Comparison of ENCODE assay signal across 18 mouse cellular contexts in the genomic region with DNA sequence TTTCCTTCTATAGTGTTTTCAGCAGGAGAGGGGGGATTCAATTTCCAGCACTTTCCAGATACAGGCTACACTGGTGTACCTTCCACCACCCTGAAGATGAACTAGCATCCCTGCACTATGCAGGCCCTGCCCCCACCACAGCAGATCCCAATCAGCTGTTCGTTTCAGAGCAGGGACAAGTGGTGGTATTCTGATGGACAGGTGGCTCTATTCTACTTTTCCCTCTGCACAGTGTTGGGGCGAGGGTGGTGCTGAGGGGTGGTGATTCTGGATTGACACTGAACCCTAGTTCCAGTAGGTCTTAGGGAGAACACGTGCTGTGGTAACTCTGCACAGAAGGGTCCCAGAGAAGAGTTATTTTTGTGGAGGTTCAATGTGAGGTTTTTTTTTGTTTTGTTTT. TPM values are rescaled to one million over a fixed set of nuclear protein-coding genes. Genes with fewer than 3 reads are reported as not detected.
A peak's percentile ranks its signal among the peaks of the same experiment; 100 is the strongest.
DNase-seq lines count a peak whose midpoint lies in the region; ATAC-seq and TF ChIP-seq lines count a peak whose summit lies in the region.
"Had no signal": no experiment of that assay in that cellular context is flagged by ENCODE, and none has a peak within 500 bp of the region (broad histone marks: within the 10 kb centered on the region; RNA-seq: fewer than 3 reads in every experiment).

No protein-coding gene starts in this region.

- no peak for TF ChIP-seq CTCF in heart, adult 2 months (IDR thresholded peaks at IDR 0.05)
- TF ChIP-seq CTCF in kidney, adult 2 months (conservative IDR thresholded peaks at IDR 0.05; ENCODE audit: insufficient read depth, insufficient read length, low read depth, low read length) = no peak
- TF ChIP-seq CTCF in stomach, postnatal 0 days (IDR thresholded peaks at IDR 0.05; ENCODE audit: low read depth) = no peak

- no peaks in the 10 kb centered on the region for H3K9me3 ChIP-seq in megakaryocyte, embryonic 14.5 days
- no peaks in the 10 kb centered on the region for H3K9me3 ChIP-seq in stomach, postnatal 0 days (ENCODE audit: control insufficient read depth, low read length)
- H3K9me3 ChIP-seq: forebrain, embryonic 15.5 days; liver, embryonic 15.5 days; midbrain, embryonic 10.5 days had no signal

- no peak for TF ChIP-seq POLR2A in heart, adult 2 months (IDR thresholded peaks at IDR 0.05; ENCODE audit: insufficient read depth, low read depth, low read length)
- TF ChIP-seq POLR2A in kidney, adult 2 months (IDR thresholded peaks at IDR 0.05; ENCODE audit: low read depth, low read length) = no peak

- ATAC-seq in megakaryocyte, adult 5-6 weeks (ENCODE audit: poor library complexity, severe bottlenecking) = no peak
- ATAC-seq in stomach, postnatal 0 days (ENCODE audit: low FRiP score, low TSS enrichment) = no peak
- ATAC-seq: forebrain, embryonic 15.5 days had no signal

- H3K4me2 ChIP-seq in stomach, postnatal 0 days (replicated peaks; ENCODE audit: low read depth) = no peak overlapping the region
- H3K4me2 ChIP-seq: forebrain, embryonic 15.5 days; liver, embryonic 15.5 days had no signal

- H3K27ac ChIP-seq in heart, adult 2 months = peak overlapping the region; percentile 63
- H3K27ac ChIP-seq in kidney, adult 2 months (ENCODE audit: insufficient read depth, low read depth, low read length) = peak overlapping the region; percentile 51
- 0 out of 2 replicates have a peak overlapping the region, but pooled peaks have one; percentile 8 for H3K27ac ChIP-seq in stomach, postnatal 0 days (replicated peaks)
- H3K27ac ChIP-seq: forebrain, embryonic 15.5 days; liver, embryonic 15.5 days; midbrain, embryonic 10.5 days had no signal

- intact Hi-C loops in heart, adult 2 months (cut with DNase I) = no loop called here

- no peak for TF ChIP-seq EP300 in heart, adult 2 months (IDR thresholded peaks at IDR 0.05; ENCODE audit: insufficient read depth, low read depth, low read length)
- no peak for TF ChIP-seq EP300 in stomach, postnatal 0 days (optimal IDR thresholded peaks at IDR 0.05)

- H3K9ac ChIP-seq in heart, adult 2 months (ENCODE audit: low read depth, low read length) = no peak overlapping the region
- H3K9ac ChIP-seq in stomach, postnatal 0 days (ENCODE audit: low read length) = no peak overlapping the region
- H3K9ac ChIP-seq: forebrain, embryonic 15.5 days; liver, embryonic 15.5 days had no signal

- 47% methylated on average over 3 of the region's 3 CpGs for WGBS in heart, adult 2 months
- 66% methylated on average over 3 of the region's 3 CpGs for WGBS in kidney, adult 2 months
- WGBS in stomach, postnatal 0 days = 59% methylated on average over 3 of the region's 3 CpGs

- H3K27me3 ChIP-seq in heart, adult 2 months (ENCODE audit: control insufficient read depth, insufficient read depth, low read length) = no peaks in the 10 kb centered on the region
- H3K27me3 ChIP-seq in kidney, adult 2 months (replicated peaks; ENCODE audit: control insufficient read depth, insufficient read depth, low read length) = no peaks in the 10 kb centered on the region
- H3K27me3 ChIP-seq in megakaryocyte, embryonic 14.5 days (replicated peaks) = no peaks in the 10 kb centered on the region
- no peaks in the 10 kb centered on the region for H3K27me3 ChIP-seq in stomach, postnatal 0 days (ENCODE audit: control insufficient read depth, insufficient read depth, low read length)
- H3K27me3 ChIP-seq: forebrain, embryonic 15.5 days; liver, embryonic 15.5 days had no signal

- DNase-seq in heart, adult 2 months = no peak
- no peak for DNase-seq in heart, adult 9 months (ENCODE audit: low spot score in 2 of 2)
- no peak for DNase-seq in kidney, adult 2 months
- no peak for DNase-seq in kidney, postnatal 10 days
- DNase-seq in stomach, postnatal 0 days (ENCODE audit: low spot score) = no peak
- no peak for DNase-seq in retina, postnatal 1 day
- DNase-seq: adrenal gland, postnatal 14 days; cerebellum, adult 9-11 months; kidney, adult 11 months; layer of hippocampus, postnatal 36 days; left cerebral cortex, postnatal 4 days; thymus, postnatal 36 days had no signal

- no peaks in the 10 kb centered on the region for H3K79me2 ChIP-seq in heart, adult 2 months (replicated peaks; ENCODE audit: control insufficient read depth, insufficient read depth, low read length)

- no peak overlapping the region for H3K4me3 ChIP-seq in heart, adult 2 months
- no peak overlapping the region for H3K4me3 ChIP-seq in kidney, adult 2 months (ENCODE audit: insufficient read depth, low read depth, low read length)
- H3K4me3 ChIP-seq in megakaryocyte, embryonic 14.5 days (replicated peaks) = peak overlapping the region; percentile 87
- H3K4me3 ChIP-seq in stomach, postnatal 0 days (ENCODE audit: low read depth, low read length) = no peak overlapping the region
- H3K4me3 ChIP-seq: erythroblast, embryonic 14.5 days; forebrain, embryonic 15.5 days; liver, embryonic 15.5 days; midbrain, embryonic 10.5 days had no signal

- H3K36me3 ChIP-seq in heart, adult 2 months (ENCODE audit: control insufficient read depth, insufficient read depth, low read length) = peaks cover 67% of the 10 kb centered on the region
- no peaks in the 10 kb centered on the region for H3K36me3 ChIP-seq in kidney, adult 2 months (ENCODE audit: control insufficient read depth, insufficient read depth, low read length)
- H3K36me3 ChIP-seq in megakaryocyte, embryonic 14.5 days (replicated peaks; ENCODE audit: low read length) = peaks cover 82% of the 10 kb centered on the region
- H3K36me3 ChIP-seq in stomach, postnatal 0 days (ENCODE audit: control insufficient read depth, insufficient read depth, low read length) = 0 out of 2 replicates have a peak, but pooled peaks cover 2% of the 10 kb centered on the region
- H3K36me3 ChIP-seq: forebrain, embryonic 15.5 days; liver, embryonic 15.5 days; midbrain, embryonic 10.5 days had no signal

- peaks cover 34% of the 10 kb centered on the region for H3K4me1 ChIP-seq in heart, adult 2 months (ENCODE audit: control insufficient read depth, insufficient read depth, low read length)
- no peaks in the 10 kb centered on the region for H3K4me1 ChIP-seq in kidney, adult 2 months (ENCODE audit: control insufficient read depth, insufficient read depth, low read length)
- peaks cover 93% of the 10 kb centered on the region for H3K4me1 ChIP-seq in megakaryocyte, embryonic 14.5 days
- peaks cover 4% of the 10 kb centered on the region; the same call in 1 of the 2 replicates for H3K4me1 ChIP-seq in stomach, postnatal 0 days (replicated peaks; ENCODE audit: control insufficient read depth, insufficient read depth)
- H3K4me1 ChIP-seq: midbrain, embryonic 10.5 days had no signal

RNA-seq across cellular contexts. Expression of a gene that starts 43.2 kb away (rescaled TPM):
- 100 to 1,000 TPM; 330 to 373 TPM for total RNA-seq in heart, adult 2 months (2021)
- polyA plus RNA-seq in heart, adult 2 months (2012; rRNA removed) = 213 and 279 TPM in 2 replicates
- 36.5 and 38.2 TPM in 2 replicates for polyA plus RNA-seq in kidney, adult 2 months (2012; rRNA removed)
- polyA plus RNA-seq in megakaryocyte, embryonic 14.5 days (2012; ENCODE audit: insufficient read depth, low replicate concordance) = 55.8 and 61.8 TPM in 2 replicates
- 50.9 and 56.7 TPM in 2 replicates for total RNA-seq in megakaryocyte, adult 5-6 weeks (2015)
- 77.5 and 92.9 TPM in 2 replicates for total RNA-seq in megakaryocyte, adult 5-6 weeks (2017)
- polyA plus RNA-seq in stomach, postnatal 0 days (2015; fragmentation: Nextera tagmentation; extraction: Ambion mirVana) = 65.6 and 75.1 TPM in 2 replicates

Comparison
In these comparisons a context has a peak if more than half of its experiments do, and no peak if none do; other contexts are left out.
1. H3K27ac ChIP-seq: peak in every context shown above with its lines; median percentile 63 in heart, adult 2 months; 51 in kidney, adult 2 months; 8 in stomach, postnatal 0 days.